In genomic region chr7:135597006-135597405, GRCm38 (mm10) we compare ENCODE assay signal across 9 mouse cellular contexts. TPM values are rescaled to one million over a fixed set of nuclear protein-coding genes. Genes with fewer than 3 reads are reported as not detected.
DNase-seq lines count a peak whose midpoint lies in the region; ATAC-seq and TF ChIP-seq lines count a peak whose summit lies in the region.
"Had no signal": no experiment of that assay in that cellular context is flagged by ENCODE, and none has a peak within 500 bp of the region (broad histone marks: within the 10 kb centered on the region; RNA-seq: fewer than 3 reads in every experiment).

No protein-coding gene starts in this region.

- H3K9ac ChIP-seq in stomach, embryonic 15.5 days: no peak overlapping the region
- H3K9ac ChIP-seq in stomach, postnatal 0 days (ENCODE audit: low read length): no peak overlapping the region
- no peak overlapping the region for H3K9ac ChIP-seq in hindbrain, embryonic 16.5 days (ENCODE audit: low read depth, low read length)
- H3K9ac ChIP-seq: limb, embryonic 15.5 days had no signal

- WGBS in stomach, embryonic 15.5 days: 34% methylated on average over 9 of the region's 9 CpGs
- 38% methylated on average over 9 of the region's 9 CpGs for WGBS in stomach, postnatal 0 days
- 48% methylated on average over 9 of the region's 9 CpGs for WGBS in hindbrain, embryonic 16.5 days

- no peak for TF ChIP-seq CTCF in stomach, postnatal 0 days (IDR thresholded peaks at IDR 0.05; ENCODE audit: low read depth)

- no peak overlapping the region for H3K27ac ChIP-seq in stomach, embryonic 15.5 days
- no peak overlapping the region for H3K27ac ChIP-seq in stomach, postnatal 0 days (replicated peaks)
- no peak overlapping the region for H3K27ac ChIP-seq in hindbrain, embryonic 16.5 days (ENCODE audit: low read depth, low read length)
- H3K27ac ChIP-seq: limb, embryonic 15.5 days had no signal

- H3K9me3 ChIP-seq in stomach, embryonic 15.5 days: no peaks in the 10 kb centered on the region
- no peaks in the 10 kb centered on the region for H3K9me3 ChIP-seq in stomach, postnatal 0 days (ENCODE audit: control insufficient read depth, low read length)
- no peaks in the 10 kb centered on the region for H3K9me3 ChIP-seq in hindbrain, embryonic 16.5 days (ENCODE audit: control insufficient read depth, low read length)
- H3K9me3 ChIP-seq: limb, embryonic 15.5 days had no signal

- TF ChIP-seq EP300 in stomach, postnatal 0 days (optimal IDR thresholded peaks at IDR 0.05): no peak

- H3K4me2 ChIP-seq in stomach, embryonic 15.5 days: peak overlapping the region; percentile 22; the same call in 1 of the 2 replicates
- no peak overlapping the region for H3K4me2 ChIP-seq in stomach, postnatal 0 days (replicated peaks; ENCODE audit: low read depth)
- no peak overlapping the region for H3K4me2 ChIP-seq in hindbrain, embryonic 16.5 days (ENCODE audit: low read length)
- H3K4me2 ChIP-seq: limb, embryonic 15.5 days had no signal

- no peaks in the 10 kb centered on the region for H3K27me3 ChIP-seq in stomach, embryonic 15.5 days (replicated peaks)
- H3K27me3 ChIP-seq in stomach, postnatal 0 days (ENCODE audit: control insufficient read depth, insufficient read depth, low read length): no peaks in the 10 kb centered on the region
- no peaks in the 10 kb centered on the region for H3K27me3 ChIP-seq in hindbrain, embryonic 16.5 days (replicated peaks; ENCODE audit: control insufficient read depth, insufficient read depth, low read length)
- H3K27me3 ChIP-seq: limb, embryonic 15.5 days had no signal

- 0 out of 2 replicates have a peak, but pooled peaks cover 8% of the 10 kb centered on the region for H3K4me1 ChIP-seq in stomach, embryonic 15.5 days
- H3K4me1 ChIP-seq in stomach, postnatal 0 days (replicated peaks; ENCODE audit: control insufficient read depth, insufficient read depth): no peaks in the 10 kb centered on the region
- peaks cover 7% of the 10 kb centered on the region for H3K4me1 ChIP-seq in hindbrain, embryonic 16.5 days (ENCODE audit: control insufficient read depth, insufficient read depth, low read depth, low read length)

- H3K36me3 ChIP-seq in stomach, embryonic 15.5 days: no peaks in the 10 kb centered on the region
- H3K36me3 ChIP-seq in stomach, postnatal 0 days (ENCODE audit: control insufficient read depth, insufficient read depth, low read length): no peaks in the 10 kb centered on the region
- H3K36me3 ChIP-seq in hindbrain, embryonic 16.5 days (ENCODE audit: control insufficient read depth, insufficient read depth, low read length): no peaks in the 10 kb centered on the region
- H3K36me3 ChIP-seq: limb, embryonic 15.5 days had no signal

- no peak for DNase-seq in frontal cortex, postnatal 10 days (ENCODE audit: low spot score in 2 of 2)
- DNase-seq in stomach, postnatal 0 days (ENCODE audit: low spot score): no peak
- DNase-seq in thymus, postnatal 14 days: no peak
- no peak for DNase-seq in thymus, postnatal 4 days
- no peak for DNase-seq in ovary, postnatal 14 days (ENCODE audit: low spot score)

- 0 out of 2 replicates have a peak, but pooled peaks have one; percentile 27 for ATAC-seq in frontal cortex, adult (ENCODE audit: low TSS enrichment)
- no peak for ATAC-seq in stomach, embryonic 15.5 days (ENCODE audit: insufficient read depth, low FRiP score, low read depth)
- no peak for ATAC-seq in stomach, postnatal 0 days (ENCODE audit: low FRiP score, low TSS enrichment)
- ATAC-seq in hindbrain, embryonic 16.5 days: peak; percentile 75

- no peak overlapping the region for H3K4me3 ChIP-seq in stomach, embryonic 15.5 days (replicated peaks)
- no peak overlapping the region for H3K4me3 ChIP-seq in stomach, postnatal 0 days (ENCODE audit: low read depth, low read length)
- H3K4me3 ChIP-seq in hindbrain, embryonic 16.5 days (ENCODE audit: low read length): no peak overlapping the region
- H3K4me3 ChIP-seq: limb, embryonic 15.5 days had no signal

RNA-seq across cellular contexts. Expression of gene Ptpre, which starts 59.7 kb away (rescaled TPM):
- polyA plus RNA-seq in stomach, embryonic 15.5 days (2015; fragmentation: Nextera tagmentation; extraction: Ambion mirVana): 3.2 and 3.4 TPM in 2 replicates
- 4.4 TPM in 2 replicates for polyA plus RNA-seq in stomach, postnatal 0 days (2015; fragmentation: Nextera tagmentation; extraction: Ambion mirVana)
- polyA plus RNA-seq in hindbrain, embryonic 16.5 days (2015; fragmentation: Nextera tagmentation; extraction: Ambion mirVana): 6.9 and 8.1 TPM in 2 replicates

Comparison
In these comparisons a context has a peak if more than half of its experiments do, and no peak if none do; other contexts are left out.
1. ATAC-seq: peak in frontal cortex, adult (single experiment) and hindbrain, embryonic 16.5 days (single experiment); none in stomach, embryonic 15.5 days (single experiment) and stomach, postnatal 0 days (single experiment).